Mouse (Mus musculus): Measurements from ENCODE around the gene Nos1ap.

Nos1ap gene

DNA sequence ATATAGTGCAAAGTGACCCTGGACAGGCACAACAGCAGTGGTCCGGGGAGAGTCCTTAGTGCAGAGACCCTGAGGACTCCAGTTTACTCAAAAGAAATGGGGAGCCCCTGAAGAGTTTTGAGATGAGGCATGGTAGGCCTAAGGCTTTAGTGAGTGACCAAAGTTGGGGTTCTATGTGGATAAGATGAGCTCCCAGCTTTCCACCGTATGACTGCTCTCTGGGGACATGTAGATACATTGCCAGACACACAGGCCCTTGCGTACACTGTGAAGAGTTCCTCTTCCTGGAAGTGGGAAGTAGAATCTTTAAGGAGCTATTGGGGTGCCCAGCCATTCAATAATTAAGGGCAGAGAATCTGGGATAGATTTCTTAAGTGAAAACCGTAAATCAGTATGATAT lies 90.2 kb downstream of the Nos1ap start:
- DNase-seq = no peak

DNA sequence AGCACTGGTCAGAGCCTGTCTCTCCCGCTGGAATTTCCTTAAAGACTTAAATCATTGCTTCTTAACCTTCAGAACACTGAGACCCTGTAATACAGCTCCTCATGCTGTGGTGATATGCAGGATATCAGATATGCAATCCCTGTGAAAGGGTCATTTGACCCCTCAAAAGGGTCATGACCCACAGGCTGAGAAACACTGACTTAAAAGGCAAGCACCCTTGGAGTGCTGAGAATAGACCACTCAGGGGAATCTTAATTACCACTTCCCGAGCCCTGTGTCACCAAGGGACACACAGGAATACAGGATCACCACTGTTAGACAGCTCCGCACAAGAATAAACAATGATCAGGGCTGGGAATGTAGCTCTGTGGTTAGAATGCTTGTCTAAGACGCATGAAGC lies 91.0 kb downstream of the Nos1ap start:
- DNase-seq = no peak

- DNase-seq = no peak
Measured at GRCm38 (mm10) chr1:170496221-170496620, 93.4 kb downstream of the Nos1ap start.

- no peak for DNase-seq
Measured at GRCm38 (mm10) chr1:170495538-170496183, 94.0 kb downstream of the Nos1ap start.

DNA sequence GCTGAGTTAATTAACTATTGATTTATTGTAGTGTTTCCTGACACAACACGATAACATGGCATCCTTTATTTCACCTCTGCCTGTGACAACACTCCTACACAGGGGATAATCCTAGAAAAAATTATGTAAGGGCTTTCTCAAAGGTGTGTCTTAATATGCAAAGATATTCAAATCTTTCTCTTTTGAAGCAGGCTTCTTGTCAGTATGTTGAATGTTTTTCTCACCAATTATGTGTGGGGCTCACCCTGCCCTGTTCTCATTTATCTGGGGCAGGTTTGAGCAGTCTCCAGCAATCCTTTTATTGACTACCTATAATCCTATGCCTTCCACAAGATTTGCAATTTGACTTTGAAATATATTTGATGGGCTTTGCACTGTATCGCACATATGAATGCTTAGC lies 97.1 kb downstream of the Nos1ap start:
- DNase-seq = no peak

- DNase-seq = no peak
Measured at GRCm38 (mm10) chr1:170492027-170492426, 97.6 kb downstream of the Nos1ap start.

DNA sequence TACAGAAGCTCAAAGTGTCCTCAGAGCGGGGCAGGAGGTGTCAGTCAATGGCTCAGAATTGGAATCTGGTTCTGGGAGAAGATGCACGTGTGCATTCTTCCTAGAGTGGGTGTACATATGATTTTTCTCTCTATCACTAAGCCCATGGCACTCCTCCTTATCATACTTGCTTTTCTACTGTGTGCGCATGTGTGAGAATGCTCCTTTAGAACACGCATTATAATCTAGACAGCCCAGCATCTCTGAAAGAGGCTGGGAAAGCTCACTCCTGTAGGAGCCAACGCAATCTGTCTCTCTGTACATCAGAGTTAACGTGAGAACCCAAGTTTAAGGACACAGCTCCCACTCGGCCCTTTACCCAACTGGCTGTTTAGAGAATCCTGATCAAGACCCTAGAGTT lies 99.7 kb downstream of the Nos1ap start:
- no peak for DNase-seq

- no peak for DNase-seq
Measured at GRCm38 (mm10) chr1:170489450-170489849, 100.2 kb downstream of the Nos1ap start.

- DNase-seq = no peak
Measured at GRCm38 (mm10) chr1:170485119-170485518, 104.5 kb downstream of the Nos1ap start.

DNA sequence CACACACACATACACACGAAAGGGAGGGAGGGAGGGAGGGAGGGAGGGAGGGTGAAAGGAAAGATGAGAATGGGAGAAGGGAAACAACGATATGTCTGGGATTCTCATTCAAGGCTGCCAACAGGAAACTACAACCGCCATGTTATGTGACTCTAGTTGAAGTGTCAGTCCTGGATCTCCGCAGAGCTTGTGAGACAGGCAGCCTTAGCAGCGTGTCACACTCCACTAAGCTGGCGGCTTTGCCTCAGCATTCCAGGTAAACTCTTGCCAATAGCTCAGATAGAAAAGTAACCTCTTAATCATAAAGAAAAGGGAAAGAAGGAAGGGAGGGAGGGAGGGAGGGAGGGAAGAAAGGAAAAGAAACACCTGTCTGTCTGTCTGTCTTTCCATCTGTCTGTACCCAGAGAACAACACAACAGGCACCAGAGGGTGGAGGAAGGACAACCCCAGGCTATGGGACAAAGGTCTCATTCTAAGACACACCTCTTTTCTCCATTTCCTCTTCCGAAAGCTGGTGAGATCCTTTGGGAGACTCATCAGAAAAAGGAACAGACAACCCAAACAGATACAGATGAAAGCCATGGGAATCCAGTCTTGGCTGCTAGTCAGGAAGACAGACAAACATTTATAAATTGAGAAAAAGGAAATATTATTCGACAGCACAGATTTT lies 107.3 kb downstream of the Nos1ap start:
- no peak for DNase-seq

GRCm38 (mm10) chr1:170481093-170481492 lies 108.6 kb downstream of the Nos1ap start:
- DNase-seq = no peak

DNA sequence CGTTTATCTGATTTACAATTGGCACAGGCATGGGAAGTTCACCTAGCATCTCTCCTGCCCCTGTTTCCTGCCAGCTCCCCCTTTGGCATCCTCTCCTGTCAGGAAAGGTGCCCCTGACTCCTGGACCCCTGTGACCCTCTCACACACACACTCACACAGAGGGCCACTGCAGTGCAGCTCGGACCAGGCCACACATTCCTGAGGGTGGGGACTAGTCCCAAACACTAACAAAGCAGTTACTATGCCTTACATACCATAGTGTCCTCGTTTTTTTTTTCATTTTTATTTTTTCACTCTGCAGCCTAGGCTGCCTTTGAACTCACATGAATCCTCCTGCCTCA lies 110.2 kb downstream of the Nos1ap start:
- no peak for DNase-seq

DNA sequence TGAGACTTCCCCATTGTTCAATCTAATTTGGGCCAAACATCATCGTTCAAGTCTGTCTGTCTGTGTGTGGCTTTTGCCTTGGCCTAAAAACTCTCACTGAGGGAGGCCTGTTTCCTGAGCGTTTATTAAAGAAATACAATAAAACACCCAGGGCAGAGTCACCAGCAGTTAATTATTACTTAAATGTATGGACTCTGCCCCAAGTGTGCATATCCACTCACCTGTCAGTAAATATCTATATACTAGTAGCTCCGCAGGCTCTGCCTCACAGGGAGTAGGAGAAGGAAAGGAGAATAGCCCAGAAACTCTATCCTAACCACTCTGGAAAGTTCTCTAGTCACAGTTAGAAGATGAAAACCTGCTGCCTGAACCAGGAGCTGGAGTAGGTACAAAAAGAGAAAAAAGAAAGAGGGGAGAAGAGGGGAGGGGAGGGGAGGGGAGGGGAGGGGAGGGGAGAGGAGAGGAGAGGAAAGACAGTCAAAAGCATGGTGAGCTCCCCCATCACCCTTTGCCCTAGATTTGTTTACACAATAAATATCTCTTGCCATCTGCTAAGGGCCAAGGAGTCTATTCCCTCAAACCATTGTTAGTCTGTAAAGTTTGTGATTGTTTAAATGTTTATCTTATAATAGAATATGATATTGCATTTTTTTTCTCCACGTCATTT lies 110.7 kb downstream of the Nos1ap start:
- DNase-seq = no peak

- DNase-seq = no peak
Measured at GRCm38 (mm10) chr1:170477636-170478600, 111.7 kb downstream of the Nos1ap start.

GRCm38 (mm10) chr1:170473460-170473859 lies 116.2 kb downstream of the Nos1ap start:
- no peak for DNase-seq

DNA sequence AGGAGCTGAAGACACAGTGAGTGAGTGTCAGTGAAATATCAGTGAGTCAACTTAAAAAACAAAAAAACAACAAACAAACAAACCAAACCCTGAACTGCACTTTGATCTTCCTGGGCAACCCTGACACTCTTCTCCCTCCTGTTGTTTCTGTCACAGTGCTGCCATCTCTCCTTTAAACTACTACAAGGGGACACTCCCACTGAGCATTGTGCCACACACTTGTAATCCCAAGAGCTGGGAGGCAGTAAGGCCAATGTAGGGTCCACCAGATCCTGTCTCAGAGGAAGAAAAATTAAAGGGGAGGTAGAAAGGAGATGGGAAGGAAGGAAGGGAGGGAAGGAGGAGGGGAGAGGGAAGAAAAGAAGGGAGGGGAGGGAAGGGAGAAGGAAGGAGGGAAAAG lies 116.8 kb downstream of the Nos1ap start:
- no peak for DNase-seq

DNA sequence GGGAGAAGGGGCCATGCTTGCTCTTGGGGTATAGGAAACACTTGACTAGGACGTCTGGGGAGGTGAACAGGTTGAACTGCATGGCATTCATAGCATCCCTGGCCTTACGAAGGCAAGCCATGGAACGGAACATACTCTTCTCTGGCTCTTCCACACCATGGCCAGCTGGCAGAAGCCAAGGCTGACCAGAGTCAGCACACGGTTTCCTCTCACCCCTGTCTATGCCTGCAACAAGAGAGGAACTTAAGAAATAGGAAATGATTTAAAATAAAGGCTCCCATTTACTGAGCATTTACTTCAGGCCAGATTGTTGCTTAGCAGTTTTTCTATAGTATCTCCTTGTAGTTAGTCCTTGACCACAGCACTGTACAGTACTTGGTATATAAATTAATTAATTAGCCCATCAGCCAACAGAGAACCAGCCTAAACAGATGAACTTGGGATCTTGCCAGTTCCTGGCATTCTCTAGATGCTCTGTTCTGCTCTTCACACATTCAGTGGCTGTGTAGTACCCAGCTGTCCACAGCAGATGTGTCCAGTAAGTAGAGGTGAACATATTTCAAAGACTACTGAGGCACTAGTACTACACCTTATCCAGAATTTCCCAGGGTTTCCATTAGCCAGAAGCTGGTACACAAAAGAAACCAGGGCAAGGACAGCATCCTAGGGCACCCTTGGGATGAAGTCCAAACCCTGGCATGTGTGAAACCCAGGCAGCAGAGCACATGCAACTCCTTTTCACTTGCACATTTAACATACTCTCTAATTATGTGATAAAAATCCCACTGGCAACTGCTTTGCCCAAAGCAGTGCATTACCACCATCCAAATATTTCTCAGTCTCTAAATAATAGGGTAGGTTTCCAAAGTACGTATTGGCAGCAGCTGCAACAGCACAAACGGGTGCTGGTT lies 123.3 kb downstream of the Nos1ap start:
- DNase-seq = no peak

DNA sequence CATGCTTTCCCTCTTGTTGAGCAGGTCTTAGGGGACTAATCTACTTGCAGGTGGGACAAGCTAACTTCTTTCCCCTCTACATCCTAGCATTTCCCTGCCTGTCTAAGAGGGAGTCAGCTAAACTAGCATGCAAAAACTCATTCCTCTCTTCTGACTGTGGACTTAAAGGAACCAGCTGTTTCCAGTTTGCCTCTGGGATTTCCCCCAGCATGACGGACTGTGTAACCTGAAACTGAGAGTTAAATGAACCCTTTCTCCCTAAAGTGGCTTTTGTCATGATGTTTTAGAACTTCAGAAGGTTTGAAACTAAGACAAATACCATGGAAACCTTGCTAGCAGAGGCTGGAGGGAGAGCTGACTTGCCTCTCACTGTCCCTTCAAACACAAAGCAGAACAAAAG lies 127.5 kb downstream of the Nos1ap start:
- DNase-seq = no peak

DNA sequence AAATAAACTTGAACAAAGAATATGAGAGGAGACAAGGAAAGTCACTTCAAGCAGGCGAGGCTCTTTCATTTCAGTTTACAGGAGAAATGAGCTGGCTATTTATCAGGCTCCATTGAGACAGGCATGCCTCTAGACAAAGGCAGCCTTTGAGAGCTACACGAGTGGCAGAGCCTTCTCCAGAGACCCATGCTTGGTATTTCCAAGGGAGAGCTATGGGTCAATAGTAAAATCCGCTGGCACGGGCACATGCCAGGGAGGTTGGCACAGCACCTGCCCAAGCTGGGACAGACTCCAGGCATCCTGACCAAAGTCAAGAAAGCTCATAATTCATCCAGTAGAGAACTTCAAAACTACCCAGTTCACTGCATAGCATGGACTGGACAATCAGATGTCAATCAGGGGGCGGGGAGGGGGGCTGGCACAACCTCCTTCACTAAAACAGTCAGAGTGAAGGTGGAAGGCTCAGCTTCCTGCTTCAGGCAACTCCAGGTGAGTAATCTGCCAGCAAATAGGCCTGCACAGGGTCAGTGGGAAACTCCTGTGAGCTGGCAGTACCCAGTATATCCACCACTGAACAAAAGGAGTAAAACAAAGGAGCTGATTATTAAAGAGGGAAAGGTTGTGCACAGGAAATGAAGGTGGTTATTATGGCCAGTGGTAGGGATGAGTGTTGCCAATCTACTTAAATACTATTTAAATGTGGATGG lies 129.6 kb downstream of the Nos1ap start:
- no peak for DNase-seq

GRCm38 (mm10) chr1:170457673-170458072 lies 132.0 kb downstream of the Nos1ap start:
- DNase-seq = no peak

DNA sequence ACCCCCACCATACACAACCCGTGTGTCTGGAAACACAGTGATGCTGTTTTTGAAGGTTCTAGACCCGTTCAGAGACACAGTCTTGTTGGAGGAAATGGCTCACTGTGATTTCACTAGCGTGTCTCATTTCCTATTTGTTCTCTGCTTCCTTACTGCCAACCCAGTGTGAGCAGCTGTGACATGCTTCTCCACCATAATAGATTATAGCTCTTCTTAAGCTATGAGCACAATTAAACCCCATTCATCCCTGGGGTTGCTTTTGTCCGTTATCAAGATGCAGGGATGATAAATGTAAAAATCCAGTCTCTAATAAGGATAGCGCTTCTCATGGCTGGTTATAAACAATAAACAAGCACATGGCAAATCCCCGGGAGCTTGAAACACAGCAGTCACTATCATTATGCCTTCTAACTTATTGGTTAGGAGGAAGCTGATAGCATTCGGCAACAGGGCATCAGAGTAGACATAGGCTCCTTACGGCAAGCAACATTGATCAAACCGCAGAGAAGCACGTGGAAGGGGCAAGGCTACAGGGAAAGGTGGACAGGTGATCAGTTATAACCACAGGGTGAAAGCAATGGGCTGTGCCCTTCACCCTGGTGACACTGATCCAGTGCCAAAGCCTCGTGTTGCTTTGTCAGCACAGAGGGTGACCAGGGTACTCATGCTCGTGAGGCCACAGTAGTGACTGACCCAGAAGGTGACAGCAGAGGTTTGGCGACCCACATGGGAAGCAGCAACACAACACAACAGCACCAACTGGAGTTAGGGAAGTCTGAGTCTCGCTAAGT lies 133.6 kb downstream of the Nos1ap start:
- DNase-seq = no peak

Measured in thymus, postnatal 25 days (tissue).